ENCODE assay signal across 9 mouse cellular contexts in genomic region chr11:104288835-104289198, GRCm38 (mm10). TPM values are rescaled to one million over a fixed set of nuclear protein-coding genes. Genes with fewer than 3 reads are reported as not detected.
A peak's percentile ranks its signal among the peaks of the same experiment; 100 is the strongest.
DNase-seq lines count a peak whose midpoint lies in the region.
"Had no signal": no experiment of that assay in that cellular context is flagged by ENCODE, and none has a peak within 500 bp of the region (broad histone marks: within the 10 kb centered on the region; RNA-seq: fewer than 3 reads in every experiment).

No protein-coding gene starts in this region.

- DNase-seq in right cerebral cortex, adult 18-20 months, result peak; percentile 80
- no peak for DNase-seq in right cerebral cortex, postnatal 4 days
- peak; percentile 93 for DNase-seq in gonadal fat pad, adult 2 months (ENCODE audit: low read depth)
- peak; percentile 51 to 53 for DNase-seq in layer of hippocampus, adult 8-10 months (ENCODE audit: low spot score in 2 of 2)
- DNase-seq in right cerebral cortex, postnatal 25 days, result peak; percentile 67
- DNase-seq in heart, adult 9 months (ENCODE audit: low spot score in 2 of 2), result no peak
- no peak for DNase-seq in adrenal gland, adult (ENCODE audit: inconsistent age in 2 of 2, low spot score in 1 of 2)
- no peak for DNase-seq in spleen, adult 12 weeks (ENCODE audit: low spot score)

RNA-seq across cellular contexts. Expression of gene Mapt, which starts 57.6 kb away (rescaled TPM):
- polyA plus RNA-seq in gonadal fat pad, adult 2 months (2012; rRNA removed), result 4.1 and 6.9 TPM in 2 replicates
- 100 to 1,000 TPM; 300 to 367 (median 345) TPM for total RNA-seq in layer of hippocampus, adult 8-10 months (2022)
- total RNA-seq: hematopoietic stem cell, adult 5-6 weeks had no signal

Comparison
In these comparisons a context has a peak if more than half of its experiments do, and no peak if none do; other contexts are left out.
1. DNase-seq: peak in right cerebral cortex, adult 18-20 months (single experiment), gonadal fat pad, adult 2 months (single experiment), layer of hippocampus, adult 8-10 months (2 of 2) and right cerebral cortex, postnatal 25 days (single experiment); none in right cerebral cortex, postnatal 4 days (single experiment), heart, adult 9 months (0 of 2), adrenal gland, adult (0 of 2) and spleen, adult 12 weeks (single experiment).